Comparison of ENCODE assay signal across 7 mouse cellular contexts in the genomic region with DNA sequence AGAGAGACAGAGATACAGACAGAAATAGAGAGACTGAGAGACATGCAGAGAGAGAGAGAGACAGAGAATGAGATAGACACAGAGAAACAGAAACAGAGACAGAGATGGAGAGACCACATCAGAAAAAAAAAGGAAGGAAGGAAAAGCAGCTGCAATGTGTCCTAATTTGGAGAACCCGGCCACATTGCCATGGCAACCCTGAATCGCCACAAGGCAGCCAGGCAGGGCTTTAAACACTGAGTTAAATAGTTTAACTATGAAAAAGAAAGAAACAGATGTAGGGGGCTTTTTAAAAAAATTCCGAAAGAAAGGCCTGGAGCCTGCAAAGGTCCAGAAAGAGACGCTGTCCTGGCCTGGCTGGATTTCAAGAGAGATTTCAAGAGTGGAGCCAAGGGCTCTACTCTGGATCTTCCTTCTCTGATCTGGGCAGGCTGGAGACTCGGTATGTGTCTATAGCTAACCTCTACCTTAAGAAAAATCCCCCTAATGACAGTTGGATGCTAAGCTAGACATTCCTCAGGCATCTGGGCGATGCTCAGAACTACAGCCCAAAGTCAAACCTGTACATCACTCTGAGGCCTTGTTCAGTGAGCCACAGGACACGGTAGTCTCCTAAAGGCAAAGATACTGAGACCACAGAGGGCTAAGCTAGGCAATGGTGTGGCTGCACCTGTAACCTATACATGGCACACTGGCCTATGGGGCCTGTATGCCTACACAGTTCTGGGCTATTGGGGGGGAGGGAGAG.
DNase-seq lines count a peak whose midpoint lies in the region; ATAC-seq lines count a peak whose summit lies in the region.

No protein-coding gene starts in this region.

- H3K4me1 ChIP-seq in forebrain, embryonic 16.5 days (replicated peaks; ENCODE audit: control insufficient read depth, insufficient read depth, low read length), result peaks cover 20% of the 10 kb centered on the region
- peaks cover 15% of the 10 kb centered on the region for H3K4me1 ChIP-seq in midbrain, embryonic 12.5 days

- no peaks in the 10 kb centered on the region for H3K27me3 ChIP-seq in forebrain, embryonic 16.5 days (replicated peaks; ENCODE audit: control insufficient read depth, insufficient read depth, low read length)
- H3K27me3 ChIP-seq in midbrain, embryonic 12.5 days, result no peaks in the 10 kb centered on the region

- peak; percentile 64 for ATAC-seq in forebrain, embryonic 16.5 days
- ATAC-seq in midbrain, embryonic 12.5 days (ENCODE audit: low FRiP score, low read depth), result peak; percentile 49
- no peak for ATAC-seq in erythroid progenitor cell, adult 5-6 weeks (replicated peaks; ENCODE audit: low FRiP score, poor library complexity, severe bottlenecking)

- H3K4me3 ChIP-seq in forebrain, embryonic 16.5 days (replicated peaks; ENCODE audit: low read length), result no peak overlapping the region
- H3K4me3 ChIP-seq in midbrain, embryonic 12.5 days, result no peak overlapping the region

- H3K36me3 ChIP-seq in forebrain, embryonic 16.5 days (ENCODE audit: control insufficient read depth, insufficient read depth), result no peaks in the 10 kb centered on the region
- no peaks in the 10 kb centered on the region for H3K36me3 ChIP-seq in midbrain, embryonic 12.5 days

- no peak overlapping the region for H3K27ac ChIP-seq in forebrain, embryonic 16.5 days (ENCODE audit: low read length)
- no peak overlapping the region for H3K27ac ChIP-seq in midbrain, embryonic 12.5 days (replicated peaks)

- H3K4me2 ChIP-seq in forebrain, embryonic 16.5 days (ENCODE audit: low read length), result no peak overlapping the region
- no peak overlapping the region for H3K4me2 ChIP-seq in midbrain, embryonic 12.5 days (replicated peaks)

- no peaks in the 10 kb centered on the region for H3K9me3 ChIP-seq in forebrain, embryonic 16.5 days (ENCODE audit: control insufficient read depth, low read length)
- no peaks in the 10 kb centered on the region for H3K9me3 ChIP-seq in midbrain, embryonic 12.5 days

- DNase-seq in layer of hippocampus, adult 11-12 months (ENCODE audit: low spot score), result peak; percentile 42
- no peak for DNase-seq in layer of hippocampus, adult 9-10 months (ENCODE audit: low spot score)
- DNase-seq in embryo, embryonic 10.5 days (ENCODE audit: low spot score), result peak; percentile 45
- DNase-seq in spleen, adult 12 weeks (ENCODE audit: low spot score), result no peak

- 19% methylated on average over 7 of the region's 7 CpGs for WGBS in forebrain, embryonic 16.5 days
- 21% methylated on average over 7 of the region's 7 CpGs for whole genome bisulfite sequencing in midbrain, embryonic 12.5 days

- no peak overlapping the region for H3K9ac ChIP-seq in forebrain, embryonic 16.5 days (replicated peaks; ENCODE audit: low read depth, low read length)
- no peak overlapping the region for H3K9ac ChIP-seq in midbrain, embryonic 12.5 days (replicated peaks)

Comparison
In these comparisons a context has a peak if more than half of its experiments do, and no peak if none do; other contexts are left out.
1. DNase-seq: peak in layer of hippocampus, adult 11-12 months (single experiment) and embryo, embryonic 10.5 days (single experiment); none in layer of hippocampus, adult 9-10 months (single experiment) and spleen, adult 12 weeks (single experiment).